Mouse (Mus musculus): ENCODE measurements around the gene Rab5if. TPM values are rescaled to one million over a fixed set of nuclear protein-coding genes. Genes with fewer than 3 reads are reported as not detected.
"Not testable (repeated sequence)": the region's sequence is repeated elsewhere in the genome, so short reads cannot be mapped to it uniquely, and the experiment has no call there.

The Rab5if gene
- polyA plus RNA-seq, 1 experiment, result 80.2 TPM

GRCm38 (mm10) chr2:156882431-156883001 is 19.6 kb downstream of the Rab5if start:
- no peaks in the 10 kb centered on the region for H3K27me3 ChIP-seq (ENCODE audit: control insufficient read depth, insufficient read depth, low read length)
- no peak for TF ChIP-seq CTCF (IDR thresholded peaks at IDR 0.05; ENCODE audit: control insufficient read depth, insufficient read depth, insufficient replicate concordance, low read depth, low read length)
- no peaks in the 10 kb centered on the region for H3K4me1 ChIP-seq (ENCODE audit: control insufficient read depth, insufficient read depth, low read length)
- H3K4me3 ChIP-seq (ENCODE audit: control insufficient read depth, low read depth, low read length), result no peak overlapping the region
- H3K36me3 ChIP-seq (ENCODE audit: control insufficient read depth, insufficient read depth, low read length), result no peaks in the 10 kb centered on the region
- no peak overlapping the region for H3K27ac ChIP-seq (ENCODE audit: control insufficient read depth, insufficient read depth, low read depth, low read length)

DNA sequence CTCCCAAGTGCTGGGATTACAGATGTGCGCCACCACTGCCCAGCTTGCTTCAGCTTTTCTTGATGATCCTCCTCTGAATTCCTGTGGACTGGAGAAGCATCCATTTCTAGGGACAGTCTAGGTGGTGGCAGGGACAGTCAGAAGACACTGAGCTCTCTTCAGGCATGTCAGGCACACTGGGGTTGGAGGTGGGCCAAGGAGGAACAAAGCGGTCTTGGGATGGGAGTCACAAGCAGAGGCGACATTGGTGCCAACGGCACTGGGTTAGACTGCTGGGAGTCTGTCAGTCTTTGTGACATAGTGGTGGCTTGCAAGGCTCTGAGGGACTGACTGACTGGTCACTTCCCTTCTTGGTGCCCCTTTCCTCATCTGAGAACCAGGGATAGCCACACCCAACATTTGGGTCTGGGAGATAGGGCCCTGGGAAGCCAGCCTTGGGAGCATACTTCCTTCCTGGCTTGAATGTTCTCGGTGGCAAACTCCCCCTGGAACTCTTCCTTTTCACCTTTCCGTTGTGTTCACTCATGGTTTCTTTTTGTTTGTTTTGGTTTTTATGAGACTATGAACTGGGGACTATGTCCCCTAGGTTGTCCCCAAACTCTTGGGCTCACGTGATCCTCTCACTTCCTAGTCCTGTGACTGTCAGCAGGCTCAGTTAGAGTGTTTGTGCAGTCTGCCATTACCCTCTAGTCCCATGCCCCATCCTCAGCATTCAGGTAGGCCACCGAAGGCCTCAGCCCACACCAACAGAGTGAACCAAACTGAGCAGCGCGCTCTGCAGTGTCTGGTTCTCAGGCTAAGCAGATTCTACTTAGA is 21.7 kb downstream of the Rab5if start:
- H3K27me3 ChIP-seq (ENCODE audit: control insufficient read depth, insufficient read depth, low read length), result no peaks in the 10 kb centered on the region
- H3K27ac ChIP-seq (ENCODE audit: control insufficient read depth, insufficient read depth, low read depth, low read length), result no peak overlapping the region
- no peak overlapping the region for H3K4me3 ChIP-seq (ENCODE audit: control insufficient read depth, low read depth, low read length)
- TF ChIP-seq POLR2A (IDR thresholded peaks at IDR 0.05; ENCODE audit: control insufficient read depth, low read depth, low read length), result no peak
- no peak for TF ChIP-seq CTCF (IDR thresholded peaks at IDR 0.05; ENCODE audit: control insufficient read depth, insufficient read depth, insufficient replicate concordance, low read depth, low read length)
- no peaks in the 10 kb centered on the region for H3K4me1 ChIP-seq (ENCODE audit: control insufficient read depth, insufficient read depth, low read length)
- no peaks in the 10 kb centered on the region for H3K36me3 ChIP-seq (ENCODE audit: control insufficient read depth, insufficient read depth, low read length)

- not testable (repeated sequence) for H3K27me3 ChIP-seq (ENCODE audit: control insufficient read depth, insufficient read depth, low read length); H3K4me3 ChIP-seq (ENCODE audit: control insufficient read depth, low read depth, low read length); H3K4me1 ChIP-seq (ENCODE audit: control insufficient read depth, insufficient read depth, low read length); H3K36me3 ChIP-seq (ENCODE audit: control insufficient read depth, insufficient read depth, low read length); H3K27ac ChIP-seq (ENCODE audit: control insufficient read depth, insufficient read depth, low read depth, low read length)
Measured at GRCm38 (mm10) chr2:156885666-156886065, 22.7 kb downstream of the Rab5if start.

DNA sequence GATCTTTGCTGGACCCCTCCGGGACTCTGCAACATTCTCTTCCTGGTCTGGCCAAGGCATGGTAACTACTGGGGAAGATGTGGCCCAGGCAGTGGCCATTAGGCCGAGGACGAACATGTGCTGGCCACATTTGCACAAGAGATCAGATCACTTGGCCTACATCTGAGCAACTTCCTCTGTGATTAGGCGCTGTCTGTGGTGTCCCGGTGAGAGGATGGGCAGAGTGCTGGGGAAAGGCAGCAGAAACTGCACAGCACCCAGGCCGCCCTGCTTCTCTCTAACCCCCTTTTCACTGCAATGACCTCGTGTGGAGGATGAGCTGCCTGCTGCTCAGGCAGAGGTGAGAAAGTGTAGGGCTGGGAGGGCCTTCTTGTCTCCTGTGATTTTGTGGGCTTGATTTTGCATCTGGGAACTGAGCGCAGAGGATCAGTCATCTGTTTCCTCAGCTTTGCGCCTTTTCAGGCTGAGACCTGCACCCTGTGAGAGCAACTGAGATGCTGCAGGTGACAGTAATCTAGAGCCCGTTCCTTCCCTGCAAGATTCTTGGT is 23.2 kb downstream of the Rab5if start:
- Histone ChIP-seq H3K27me3 (ENCODE audit: control insufficient read depth, insufficient read depth, low read length) (no peaks in the 10 kb centered on the region), H3K4me3 (ENCODE audit: control insufficient read depth, low read depth, low read length) (no peak overlapping the region), H3K4me1 (ENCODE audit: control insufficient read depth, insufficient read depth, low read length) (no peaks in the 10 kb centered on the region), H3K27ac (ENCODE audit: control insufficient read depth, insufficient read depth, low read depth, low read length) (no peak overlapping the region), H3K36me3 (ENCODE audit: control insufficient read depth, insufficient read depth, low read length) (no peaks in the 10 kb centered on the region)
- no peak for TF ChIP-seq POLR2A (IDR thresholded peaks at IDR 0.05; ENCODE audit: control insufficient read depth, low read depth, low read length)
- no peak for TF ChIP-seq CTCF (IDR thresholded peaks at IDR 0.05; ENCODE audit: control insufficient read depth, insufficient read depth, insufficient replicate concordance, low read depth, low read length)

- TF ChIP-seq POLR2A (IDR thresholded peaks at IDR 0.05; ENCODE audit: control insufficient read depth, low read depth, low read length), result no peak
- TF ChIP-seq CTCF (IDR thresholded peaks at IDR 0.05; ENCODE audit: control insufficient read depth, insufficient read depth, insufficient replicate concordance, low read depth, low read length), result no peak
- no peaks in the 10 kb centered on the region for H3K27me3 ChIP-seq (ENCODE audit: control insufficient read depth, insufficient read depth, low read length)
- H3K4me3 ChIP-seq (ENCODE audit: control insufficient read depth, low read depth, low read length), result no peak within 1 kb of the TSS
- no peak within 1 kb of the TSS for H3K27ac ChIP-seq (ENCODE audit: control insufficient read depth, insufficient read depth, low read depth, low read length)
- no peaks in the 10 kb centered on the region for H3K36me3 ChIP-seq (ENCODE audit: control insufficient read depth, insufficient read depth, low read length)
- H3K4me1 ChIP-seq (ENCODE audit: control insufficient read depth, insufficient read depth, low read length), result no peaks in the 10 kb centered on the region
Measured at GRCm38 (mm10) chr2:156887017-156887416, 24.1 kb downstream of the Rab5if start, which contains the start of gene Sla2. Gene Sla2, minus strand, starts transcription at chr2:156887192.

DNA sequence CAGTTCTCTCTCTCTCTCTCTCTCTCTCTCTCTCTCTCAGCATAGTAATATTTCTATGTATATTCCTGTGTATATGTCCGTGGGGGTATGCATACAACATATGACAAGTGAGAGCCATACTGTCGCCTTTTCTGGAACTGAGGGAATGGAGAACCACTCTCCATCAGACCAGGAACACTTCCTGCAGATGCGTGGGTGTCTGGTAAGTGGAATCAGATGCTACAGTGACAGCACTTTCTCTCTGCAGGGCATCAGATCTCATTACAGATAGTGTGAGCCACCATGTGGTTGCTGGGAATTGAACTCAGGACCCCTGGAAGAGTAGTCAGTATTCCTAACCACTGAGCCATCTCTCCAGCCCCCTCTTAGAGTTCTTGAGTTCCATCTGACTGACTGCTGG is 25.6 kb downstream of the Rab5if start:
- H3K4me3 ChIP-seq (ENCODE audit: control insufficient read depth, low read depth, low read length), result no peak overlapping the region
- no peaks in the 10 kb centered on the region for H3K4me1 ChIP-seq (ENCODE audit: control insufficient read depth, insufficient read depth, low read length)
- H3K27ac ChIP-seq (ENCODE audit: control insufficient read depth, insufficient read depth, low read depth, low read length), result no peak overlapping the region
- no peaks in the 10 kb centered on the region for H3K27me3 ChIP-seq (ENCODE audit: control insufficient read depth, insufficient read depth, low read length)
- H3K36me3 ChIP-seq (ENCODE audit: control insufficient read depth, insufficient read depth, low read length), result no peaks in the 10 kb centered on the region
- TF ChIP-seq CTCF (IDR thresholded peaks at IDR 0.05; ENCODE audit: control insufficient read depth, insufficient read depth, insufficient replicate concordance, low read depth, low read length) (no peak), POLR2A (IDR thresholded peaks at IDR 0.05; ENCODE audit: control insufficient read depth, low read depth, low read length) (no peak)

GRCm38 (mm10) chr2:156892240-156892639 is 29.3 kb downstream of the Rab5if start:
- no peaks in the 10 kb centered on the region for H3K36me3 ChIP-seq (ENCODE audit: control insufficient read depth, insufficient read depth, low read length)
- H3K4me1 ChIP-seq (ENCODE audit: control insufficient read depth, insufficient read depth, low read length), result no peaks in the 10 kb centered on the region
- no peak overlapping the region for H3K4me3 ChIP-seq (ENCODE audit: control insufficient read depth, low read depth, low read length)
- H3K27ac ChIP-seq (ENCODE audit: control insufficient read depth, insufficient read depth, low read depth, low read length), result no peak overlapping the region
- no peaks in the 10 kb centered on the region for H3K27me3 ChIP-seq (ENCODE audit: control insufficient read depth, insufficient read depth, low read length)
- TF ChIP-seq CTCF (IDR thresholded peaks at IDR 0.05; ENCODE audit: control insufficient read depth, insufficient read depth, insufficient replicate concordance, low read depth, low read length), result no peak
- no peak for TF ChIP-seq POLR2A (IDR thresholded peaks at IDR 0.05; ENCODE audit: control insufficient read depth, low read depth, low read length)

Data from testis, adult 2 months (tissue).